Mouse (Mus musculus) liver, embryonic 14.5 days (tissue): Measurements from ENCODE around the gene Zscan2.

Experiments
- CTCF ChIP-seq: IDR thresholded peaks from 2 replicates; pipeline ENCODE4 v1.5.1; 2016; ENCODE audit warnings: antibody characterized with exemption, low read depth, control low read depth
- EP300 ChIP-seq: IDR thresholded peaks from 2 replicates; pipeline ENCODE4 v1.6.1; 2016; ENCODE audit warnings: antibody characterized with exemption, low read depth

DNA sequence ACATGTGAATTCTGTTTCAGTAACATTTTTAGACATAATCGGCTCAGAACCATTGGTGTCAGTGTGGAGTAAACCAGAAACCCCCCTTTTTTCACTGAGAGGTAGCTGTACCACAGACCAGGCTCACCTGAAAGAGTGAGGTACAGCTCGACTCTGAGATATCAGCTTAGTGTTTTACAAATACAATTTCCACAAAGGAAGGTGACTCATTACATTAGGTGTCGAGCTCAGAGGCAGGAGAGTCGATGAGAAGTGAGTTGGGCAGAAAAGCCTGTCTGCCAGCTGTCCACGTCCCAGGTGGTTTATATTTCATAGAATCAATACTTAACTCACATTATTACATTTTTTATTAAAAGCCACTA lies 58.9 kb downstream of the Zscan2 start:
- no peak for TF ChIP-seq CTCF
- TF ChIP-seq EP300: no peak
